Mouse (Mus musculus): ENCODE measurements around the gene Ctdspl. TPM values are rescaled to one million over a fixed set of nuclear protein-coding genes. Genes with fewer than 3 reads are reported as not detected.
A peak's percentile ranks its signal among the peaks of the same experiment; 100 is the strongest.

Ctdspl gene
- polyA plus RNA-seq, 1 experiment from 2014 or later: 11.1 TPM

DNA sequence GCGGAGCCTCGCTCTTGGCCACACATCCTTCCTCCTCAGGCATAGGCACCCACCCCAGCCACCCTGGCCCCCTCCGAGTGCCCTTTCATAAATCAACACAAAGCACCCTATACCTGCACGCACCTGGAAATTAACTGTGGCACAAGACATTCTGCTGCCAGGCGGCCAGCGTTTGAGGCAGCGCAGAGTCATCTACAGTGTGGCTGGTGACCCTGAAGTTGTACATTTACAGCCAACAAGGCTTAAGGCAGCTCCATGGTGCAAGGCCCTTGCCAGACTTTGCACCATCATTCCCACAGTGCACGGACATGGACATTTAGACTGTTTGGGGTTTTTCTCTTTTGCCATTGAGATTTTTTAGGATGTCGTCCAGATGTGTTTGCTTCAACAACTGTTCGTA is 134.4 kb downstream of the Ctdspl start:
- Histone ChIP-seq H3K27ac (ENCODE audit: low read depth, low read length) (no peak overlapping the region), H3K4me1 (ENCODE audit: control insufficient read depth, insufficient read depth, low read length) (no peaks in the 10 kb centered on the region), H3K4me2 (ENCODE audit: low read depth, low read length) (no peak overlapping the region), H3K9ac (replicated peaks; ENCODE audit: low read depth, low read length) (no peak overlapping the region), H3K9me3 (ENCODE audit: control insufficient read depth, low read length) (no peaks in the 10 kb centered on the region), H3K36me3 (ENCODE audit: control insufficient read depth, insufficient read depth, low read length) (no peaks in the 10 kb centered on the region), H3K27me3 (ENCODE audit: control insufficient read depth, insufficient read depth, low read length) (no peaks in the 10 kb centered on the region), H3K4me3 (ENCODE audit: low read depth, low read length) (no peak overlapping the region)
- no peak for ATAC-seq (ENCODE audit: low read depth)
- WGBS: 91% methylated on average over 10 of the region's 10 CpGs

DNA sequence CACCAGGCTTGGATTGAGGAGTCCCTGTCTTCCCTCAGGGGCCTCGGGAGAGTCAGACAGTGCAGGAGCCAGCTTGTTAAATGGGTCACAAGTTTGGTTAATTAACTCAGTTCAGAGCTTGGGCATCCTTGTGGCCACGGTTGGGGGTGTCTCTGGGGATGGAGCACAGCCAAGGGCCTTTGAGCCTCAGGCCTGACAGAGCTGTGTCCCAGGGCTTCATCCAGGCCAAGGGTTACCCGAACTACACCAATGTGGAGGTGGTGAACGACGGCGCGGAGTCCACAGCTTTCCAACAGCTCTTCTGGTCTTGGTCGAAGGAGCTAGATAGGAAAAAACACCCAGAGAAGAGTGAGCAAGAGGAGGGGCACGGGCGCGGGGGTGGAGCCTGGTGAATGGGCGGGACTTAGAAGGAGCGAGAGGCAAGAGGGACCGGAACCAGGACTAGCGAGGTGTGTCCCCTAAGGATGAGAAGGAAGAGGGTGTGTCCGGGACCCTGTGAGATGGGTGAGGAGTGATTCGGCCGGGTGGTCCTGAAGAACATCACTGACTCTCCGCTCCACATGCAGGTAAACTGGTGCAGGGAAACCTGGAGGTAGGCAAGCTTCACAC is 136.9 kb downstream of the Ctdspl start:
- WGBS: 35% methylated on average over 19 of the region's 19 CpGs

DNA sequence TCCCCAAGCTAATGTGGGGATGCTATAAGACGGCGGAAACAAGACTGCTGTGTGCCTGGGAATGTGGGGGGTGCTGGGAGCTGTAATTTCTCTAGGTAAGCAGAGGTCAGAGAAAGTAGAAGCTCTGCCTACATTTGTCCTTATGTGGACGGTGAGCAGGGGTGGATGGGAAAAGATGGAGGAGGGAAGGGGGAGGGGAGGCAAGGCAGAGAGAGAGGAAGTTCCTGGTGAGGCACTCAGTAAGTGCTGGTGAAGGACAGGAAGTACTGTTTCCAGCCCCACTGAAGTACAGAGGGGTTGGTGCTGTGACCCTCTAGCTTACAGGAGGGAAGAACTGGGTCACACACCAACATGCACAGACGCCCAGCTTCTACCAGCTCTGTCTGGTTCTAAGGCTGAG is 138.0 kb downstream of the Ctdspl start:
- WGBS: 58% methylated on average over 4 of the region's 4 CpGs

More for the DNA sequence above, 136.9 kb downstream of the Ctdspl start:
- Histone ChIP-seq H3K27ac (ENCODE audit: low read depth, low read length) (no peak overlapping the region), H3K4me1 (ENCODE audit: control insufficient read depth, insufficient read depth, low read length) (no peaks in the 10 kb centered on the region), H3K4me2 (ENCODE audit: low read depth, low read length) (no peak overlapping the region), H3K27me3 (ENCODE audit: control insufficient read depth, insufficient read depth, low read length) (no peaks in the 10 kb centered on the region), H3K9me3 (ENCODE audit: control insufficient read depth, low read length) (no peaks in the 10 kb centered on the region), H3K9ac (replicated peaks; ENCODE audit: low read depth, low read length) (no peak overlapping the region), H3K4me3 (ENCODE audit: low read depth, low read length) (no peak overlapping the region), H3K36me3 (ENCODE audit: control insufficient read depth, insufficient read depth, low read length) (no peaks in the 10 kb centered on the region)
- ATAC-seq (ENCODE audit: low read depth): no peak

DNA sequence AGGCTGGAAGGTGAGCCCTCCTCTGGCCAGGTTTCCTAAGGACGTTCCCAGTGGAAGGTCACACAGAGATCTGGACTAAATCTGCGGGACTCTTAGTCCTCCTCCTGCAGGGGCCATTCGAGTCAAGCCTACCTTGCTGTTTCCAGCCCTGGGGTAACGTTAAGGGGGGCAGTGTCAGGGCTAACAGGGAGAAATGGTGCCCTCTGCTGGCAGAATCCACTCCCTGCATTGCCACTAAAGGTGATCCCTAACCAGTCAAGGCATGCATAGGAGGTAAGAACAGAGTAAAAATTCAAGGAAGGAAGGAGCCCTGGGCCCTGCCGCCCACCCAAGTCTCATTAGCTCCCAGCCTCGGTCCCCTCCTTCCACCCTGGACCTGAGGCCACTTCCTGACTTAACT is 141.3 kb downstream of the Ctdspl start:
- Histone ChIP-seq H3K4me3 (ENCODE audit: low read depth, low read length) (no peak overlapping the region), H3K4me1 (ENCODE audit: control insufficient read depth, insufficient read depth, low read length) (no peaks in the 10 kb centered on the region), H3K9me3 (ENCODE audit: control insufficient read depth, low read length) (no peaks in the 10 kb centered on the region), H3K36me3 (ENCODE audit: control insufficient read depth, insufficient read depth, low read length) (no peaks in the 10 kb centered on the region; the same call in 1 of the 2 replicates), H3K27ac (ENCODE audit: low read depth, low read length) (no peak overlapping the region), H3K4me2 (ENCODE audit: low read depth, low read length) (no peak overlapping the region), H3K27me3 (ENCODE audit: control insufficient read depth, insufficient read depth, low read length) (no peaks in the 10 kb centered on the region), H3K9ac (replicated peaks; ENCODE audit: low read depth, low read length) (no peak overlapping the region)
- ATAC-seq (ENCODE audit: low read depth): peak; percentile 29; the same call in 1 of the 2 replicates
- 3% methylated on average over 6 of the region's 6 CpGs for WGBS

More for the DNA sequence above, 138.0 kb downstream of the Ctdspl start:
- Histone ChIP-seq H3K27me3 (ENCODE audit: control insufficient read depth, insufficient read depth, low read length) (no peaks in the 10 kb centered on the region), H3K4me1 (ENCODE audit: control insufficient read depth, insufficient read depth, low read length) (no peaks in the 10 kb centered on the region), H3K36me3 (ENCODE audit: control insufficient read depth, insufficient read depth, low read length) (no peaks in the 10 kb centered on the region), H3K9me3 (ENCODE audit: control insufficient read depth, low read length) (no peaks in the 10 kb centered on the region), H3K4me2 (ENCODE audit: low read depth, low read length) (no peak overlapping the region), H3K4me3 (ENCODE audit: low read depth, low read length) (no peak overlapping the region), H3K9ac (replicated peaks; ENCODE audit: low read depth, low read length) (no peak overlapping the region), H3K27ac (ENCODE audit: low read depth, low read length) (no peak overlapping the region)
- ATAC-seq (ENCODE audit: low read depth): no peak

DNA sequence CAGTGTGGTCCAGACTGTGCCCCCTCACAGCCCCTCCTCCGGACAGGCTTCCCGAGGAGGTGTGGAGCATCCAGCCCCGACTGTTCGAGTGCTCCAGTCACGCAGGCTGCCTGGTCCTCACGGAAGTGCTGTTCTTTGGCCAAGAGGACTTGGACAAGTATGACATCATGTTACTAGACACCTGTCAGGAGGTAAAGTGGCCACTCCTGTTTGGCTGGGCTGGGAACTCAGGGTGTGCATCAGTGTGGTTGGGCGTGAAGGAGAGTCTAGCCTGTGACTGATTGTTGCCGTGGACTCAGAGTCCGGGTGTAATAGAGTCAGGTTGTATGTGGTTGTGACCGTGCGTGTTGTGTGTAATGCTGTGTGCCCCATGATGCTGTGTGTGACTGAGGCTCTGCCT is 142.0 kb downstream of the Ctdspl start:
- ATAC-seq (ENCODE audit: low read depth): 0 out of 2 replicates have a peak, but pooled peaks have one; percentile 7
- H3K9ac ChIP-seq (replicated peaks; ENCODE audit: low read depth, low read length): no peak overlapping the region
- no peaks in the 10 kb centered on the region for H3K4me1 ChIP-seq (ENCODE audit: control insufficient read depth, insufficient read depth, low read length)
- H3K27me3 ChIP-seq (ENCODE audit: control insufficient read depth, insufficient read depth, low read length): no peaks in the 10 kb centered on the region
- no peaks in the 10 kb centered on the region; the same call in 1 of the 2 replicates for H3K36me3 ChIP-seq (ENCODE audit: control insufficient read depth, insufficient read depth, low read length)
- H3K4me2 ChIP-seq (ENCODE audit: low read depth, low read length): no peak overlapping the region
- H3K27ac ChIP-seq (ENCODE audit: low read depth, low read length): no peak overlapping the region
- no peaks in the 10 kb centered on the region for H3K9me3 ChIP-seq (ENCODE audit: control insufficient read depth, low read length)
- WGBS: 92% methylated on average over 11 of the region's 11 CpGs
- no peak overlapping the region for H3K4me3 ChIP-seq (ENCODE audit: low read depth, low read length)

DNA sequence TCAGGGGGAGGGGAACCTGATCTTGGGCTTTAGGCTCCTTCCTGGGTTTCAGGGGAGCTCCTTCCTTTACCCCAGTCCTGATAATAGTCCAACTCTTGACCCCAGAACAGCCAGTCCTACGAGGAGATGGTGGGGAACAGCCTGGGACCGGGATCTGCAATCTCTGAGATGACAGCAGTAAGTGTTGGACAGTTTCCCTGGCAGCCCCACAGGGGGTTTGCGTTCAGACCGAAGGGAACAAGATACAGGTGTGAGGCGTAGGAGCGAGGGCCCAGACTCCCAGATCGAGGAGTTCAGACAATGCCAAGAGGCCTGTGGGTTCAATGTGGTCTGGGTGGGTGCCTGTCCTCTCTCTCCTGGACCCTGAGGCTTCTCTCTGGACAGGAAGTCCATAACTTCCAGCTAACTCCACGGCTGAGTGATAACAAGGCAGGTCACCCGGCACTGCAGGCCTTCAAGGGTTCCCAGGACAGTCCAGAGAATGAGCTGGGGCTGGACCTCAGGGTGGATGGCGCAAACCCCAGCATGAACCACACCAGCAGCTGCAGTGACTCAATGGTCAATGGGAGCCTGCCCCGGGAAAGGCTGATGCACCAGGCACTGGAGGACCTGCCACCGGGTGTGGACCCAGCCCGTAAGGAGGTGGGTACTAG is 144.0 kb downstream of the Ctdspl start:
- ATAC-seq (ENCODE audit: low read depth): no peak

DNA sequence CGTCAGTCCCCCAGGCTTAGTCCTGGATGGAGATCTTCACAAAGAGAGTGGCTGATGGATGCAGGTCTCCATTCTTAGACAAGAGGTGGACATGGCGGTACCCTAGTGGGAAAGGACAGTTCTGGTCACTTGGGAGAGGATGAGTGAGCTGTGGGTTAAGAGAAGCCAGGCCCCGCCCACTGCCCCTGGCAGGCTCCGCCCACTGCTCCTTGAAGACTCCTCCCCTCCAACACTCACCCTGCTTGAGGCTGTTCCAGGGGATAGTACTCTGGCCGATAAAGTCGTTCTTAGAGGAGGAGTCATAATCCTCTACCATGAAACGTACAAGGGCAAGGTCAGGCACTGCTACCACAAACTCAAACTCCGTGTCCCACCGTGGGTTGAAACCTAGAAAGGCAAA is 145.5 kb downstream of the Ctdspl start:
- no peak for ATAC-seq (ENCODE audit: low read depth)
- peaks cover 4% of the 10 kb centered on the region; the same call in 1 of the 2 replicates for H3K36me3 ChIP-seq (ENCODE audit: control insufficient read depth, insufficient read depth, low read length)
- WGBS: 82% methylated on average over 9 of the region's 9 CpGs

More for the DNA sequence above, 144.0 kb downstream of the Ctdspl start:
- Histone ChIP-seq H3K4me3 (ENCODE audit: low read depth, low read length) (no peak overlapping the region), H3K27ac (ENCODE audit: low read depth, low read length) (no peak overlapping the region), H3K4me2 (ENCODE audit: low read depth, low read length) (no peak overlapping the region), H3K36me3 (ENCODE audit: control insufficient read depth, insufficient read depth, low read length) (peaks cover 4% of the 10 kb centered on the region; the same call in 1 of the 2 replicates), H3K27me3 (ENCODE audit: control insufficient read depth, insufficient read depth, low read length) (no peaks in the 10 kb centered on the region), H3K4me1 (ENCODE audit: control insufficient read depth, insufficient read depth, low read length) (no peaks in the 10 kb centered on the region), H3K9me3 (ENCODE audit: control insufficient read depth, low read length) (no peaks in the 10 kb centered on the region), H3K9ac (replicated peaks; ENCODE audit: low read depth, low read length) (no peak overlapping the region)
- 84% methylated on average over 13 of the region's 13 CpGs for WGBS

DNA sequence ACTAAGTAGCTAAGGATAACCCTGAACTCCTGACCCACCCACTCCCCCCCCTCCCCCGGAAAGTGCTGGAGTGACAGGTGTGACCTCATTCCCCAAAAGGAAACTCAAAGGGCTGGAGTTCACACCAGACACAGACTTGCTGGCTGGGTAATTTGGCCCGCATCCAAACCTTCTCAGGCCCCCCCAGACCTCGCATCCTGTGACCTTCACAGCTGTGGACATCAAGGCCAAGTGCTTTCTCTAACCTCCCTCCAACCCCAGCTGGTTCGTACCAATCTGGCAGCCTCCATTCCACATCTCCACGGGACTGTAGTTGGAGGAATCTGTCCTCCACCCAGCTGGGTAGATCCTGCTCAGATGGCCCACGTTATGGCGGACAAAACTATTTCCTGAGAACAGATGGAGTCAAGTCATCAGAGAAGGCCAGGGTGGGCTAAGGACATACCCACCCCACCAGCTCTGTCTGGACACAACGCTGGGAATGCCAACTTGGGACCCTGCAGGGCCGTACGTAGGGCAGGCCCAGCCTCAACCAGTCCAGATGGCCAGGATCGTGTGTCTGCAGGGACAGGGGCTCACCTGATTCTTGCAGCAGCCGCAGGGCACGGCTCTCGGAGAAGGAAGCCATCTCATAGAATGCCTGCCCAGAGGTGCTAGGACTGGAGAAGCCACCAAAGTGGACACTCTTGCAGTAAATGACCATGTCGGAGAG is 147.1 kb downstream of the Ctdspl start:
- 81% methylated on average over 15 of the region's 15 CpGs for WGBS
- ATAC-seq (ENCODE audit: low read depth): no peak
- Histone ChIP-seq H3K27me3 (ENCODE audit: control insufficient read depth, insufficient read depth, low read length) (no peaks in the 10 kb centered on the region), H3K27ac (ENCODE audit: low read depth, low read length) (no peak overlapping the region), H3K4me3 (ENCODE audit: low read depth, low read length) (no peak overlapping the region), H3K4me1 (ENCODE audit: control insufficient read depth, insufficient read depth, low read length) (no peaks in the 10 kb centered on the region), H3K9me3 (ENCODE audit: control insufficient read depth, low read length) (no peaks in the 10 kb centered on the region), H3K36me3 (ENCODE audit: control insufficient read depth, insufficient read depth, low read length) (peaks cover 4% of the 10 kb centered on the region; the same call in 1 of the 2 replicates), H3K9ac (replicated peaks; ENCODE audit: low read depth, low read length) (no peak overlapping the region), H3K4me2 (ENCODE audit: low read depth, low read length) (no peak overlapping the region)

More for the DNA sequence above, 145.5 kb downstream of the Ctdspl start:
- H3K9me3 ChIP-seq (ENCODE audit: control insufficient read depth, low read length): no peaks in the 10 kb centered on the region
- no peaks in the 10 kb centered on the region for H3K4me1 ChIP-seq (ENCODE audit: control insufficient read depth, insufficient read depth, low read length)
- H3K9ac ChIP-seq (replicated peaks; ENCODE audit: low read depth, low read length): no peak overlapping the region
- H3K27ac ChIP-seq (ENCODE audit: low read depth, low read length): no peak overlapping the region
- H3K27me3 ChIP-seq (ENCODE audit: control insufficient read depth, insufficient read depth, low read length): no peaks in the 10 kb centered on the region
- no peak overlapping the region for H3K4me3 ChIP-seq (ENCODE audit: low read depth, low read length)
- H3K4me2 ChIP-seq (ENCODE audit: low read depth, low read length): no peak overlapping the region

DNA sequence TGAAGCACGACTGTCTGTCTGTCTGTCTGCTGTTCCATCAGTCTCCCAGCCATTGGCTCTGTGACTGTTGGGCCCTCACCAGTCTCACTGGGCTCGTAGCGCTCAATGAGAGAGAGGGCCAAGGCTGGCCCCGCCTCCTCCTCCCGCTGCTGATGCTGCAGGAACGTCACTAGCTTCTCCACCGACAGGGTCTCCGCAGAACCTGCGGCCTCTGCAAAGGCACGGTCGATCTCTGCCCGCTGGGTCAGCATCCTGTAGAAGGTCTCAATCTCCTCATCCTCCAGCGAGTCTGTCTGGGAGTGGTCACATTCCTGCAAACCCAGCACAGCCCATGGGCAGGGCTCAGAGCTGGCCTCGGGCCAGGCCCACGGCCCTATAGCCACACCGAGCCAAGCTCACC is 149.4 kb downstream of the Ctdspl start:
- H3K36me3 ChIP-seq (ENCODE audit: control insufficient read depth, insufficient read depth, low read length): peaks cover 4% of the 10 kb centered on the region; the same call in 1 of the 2 replicates
- H3K27me3 ChIP-seq (ENCODE audit: control insufficient read depth, insufficient read depth, low read length): no peaks in the 10 kb centered on the region
- H3K9ac ChIP-seq (replicated peaks; ENCODE audit: low read depth, low read length): no peak overlapping the region
- H3K9me3 ChIP-seq (ENCODE audit: control insufficient read depth, low read length): no peaks in the 10 kb centered on the region
- WGBS: 68% methylated on average over 16 of the region's 16 CpGs
- no peak overlapping the region for H3K4me2 ChIP-seq (ENCODE audit: low read depth, low read length)
- no peak overlapping the region for H3K4me3 ChIP-seq (ENCODE audit: low read depth, low read length)
- H3K4me1 ChIP-seq (ENCODE audit: control insufficient read depth, insufficient read depth, low read length): no peaks in the 10 kb centered on the region
- no peak overlapping the region for H3K27ac ChIP-seq (ENCODE audit: low read depth, low read length)
- no peak for ATAC-seq (ENCODE audit: low read depth)
